Mouse (Mus musculus) testis, postnatal 14 days (tissue): ENCODE results near the gene Atp2b4.
"Not testable (repeated sequence)": the region's sequence is repeated elsewhere in the genome, so short reads cannot be mapped to it uniquely, and the experiment has no call there.

Experiments
- DNase-seq: peaks from one replicate; pipeline ENCODE4 v3.0.0; 2021; ENCODE audit warnings: low spot score

Atp2b4 gene

DNA sequence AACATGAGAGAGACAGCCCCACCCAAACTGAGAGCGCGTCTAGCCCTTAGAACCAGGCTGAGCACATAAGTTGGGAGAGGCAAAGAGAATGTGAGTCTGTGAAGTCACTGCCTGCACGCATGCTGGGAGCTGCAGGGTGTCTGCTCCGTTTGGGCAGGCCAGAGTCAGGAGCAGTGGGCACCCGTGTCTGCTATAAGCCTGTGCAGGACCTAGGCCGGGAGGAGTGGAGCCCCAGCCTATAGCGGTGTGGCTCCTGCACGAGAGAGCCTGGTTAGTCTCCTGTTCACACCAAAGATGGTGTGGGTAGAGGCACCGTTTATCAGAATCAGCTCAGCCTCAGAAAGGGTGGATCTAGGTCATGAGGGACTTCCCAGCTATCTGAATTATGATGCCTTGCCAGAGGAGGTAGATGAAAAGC is 55.8 kb downstream of the Atp2b4 start:
- no peak for DNase-seq

DNA sequence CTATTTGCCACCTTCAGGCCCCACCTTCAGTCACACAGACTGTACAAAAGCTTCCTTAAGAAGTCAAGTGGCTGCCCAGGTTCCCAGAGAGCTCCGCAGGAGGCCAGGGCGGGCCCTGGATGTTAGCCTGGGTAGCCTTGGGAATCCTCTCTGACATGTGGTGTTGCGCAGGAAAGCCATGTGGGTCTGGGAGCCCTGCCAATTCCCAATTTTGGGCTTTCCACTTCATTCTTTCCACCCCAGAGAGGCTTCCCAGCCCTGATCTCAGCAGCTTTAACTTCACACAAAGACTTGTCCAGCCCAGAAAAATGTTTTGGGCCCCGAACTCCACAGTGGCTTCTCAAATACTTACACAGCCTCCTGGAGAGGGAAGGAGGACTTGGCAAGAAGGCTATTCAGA is 56.2 kb downstream of the Atp2b4 start:
- peak; percentile 53 for DNase-seq

DNA sequence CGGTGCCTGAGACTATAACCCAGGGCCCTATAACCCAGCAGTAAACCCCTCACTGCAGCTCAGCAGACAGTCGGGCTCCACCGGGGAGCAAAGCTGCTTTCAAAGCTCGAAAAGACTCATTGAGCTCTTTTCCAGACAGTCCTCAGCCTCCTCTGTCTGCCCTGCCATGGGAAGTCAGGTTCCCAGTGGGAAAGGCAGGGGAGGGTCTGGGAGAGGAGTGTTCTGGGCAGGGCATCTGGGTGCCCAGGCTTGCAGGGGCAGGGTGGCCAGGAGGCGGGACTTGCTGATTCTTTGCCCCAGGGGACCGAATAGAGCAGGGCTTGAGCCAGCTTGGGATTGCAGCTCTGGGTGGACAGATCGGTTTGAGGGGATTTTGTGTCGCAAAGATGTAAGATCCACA is 58.3 kb downstream of the Atp2b4 start:
- DNase-seq: no peak

DNA sequence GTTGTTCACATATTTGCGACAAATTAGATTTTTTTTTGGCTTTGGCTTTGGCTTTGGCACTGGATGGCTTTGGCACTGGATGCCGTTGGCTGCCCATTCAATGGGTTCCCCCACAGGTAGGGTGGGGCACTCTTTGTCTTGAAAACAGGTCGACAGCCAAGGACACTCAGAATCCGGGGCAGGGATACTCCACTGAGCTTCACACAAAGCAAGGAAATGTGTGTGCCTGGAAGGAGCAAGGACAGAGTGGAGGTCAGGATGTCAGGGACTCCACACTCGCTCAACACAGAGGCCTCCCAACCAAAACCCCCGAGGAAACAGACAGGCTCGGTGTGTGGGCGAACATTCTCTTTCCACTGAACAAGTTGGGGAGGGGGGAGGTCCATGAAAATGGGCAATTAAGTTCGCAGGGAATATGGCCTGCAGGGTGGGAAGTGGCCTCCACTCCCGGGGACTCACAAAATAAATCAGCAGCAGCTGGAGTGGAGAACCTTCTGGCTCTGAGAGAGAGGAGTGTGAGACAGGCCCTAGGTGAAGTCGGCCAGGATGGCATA is 58.9 kb downstream of the Atp2b4 start:
- peak; percentile 26 for DNase-seq

DNA sequence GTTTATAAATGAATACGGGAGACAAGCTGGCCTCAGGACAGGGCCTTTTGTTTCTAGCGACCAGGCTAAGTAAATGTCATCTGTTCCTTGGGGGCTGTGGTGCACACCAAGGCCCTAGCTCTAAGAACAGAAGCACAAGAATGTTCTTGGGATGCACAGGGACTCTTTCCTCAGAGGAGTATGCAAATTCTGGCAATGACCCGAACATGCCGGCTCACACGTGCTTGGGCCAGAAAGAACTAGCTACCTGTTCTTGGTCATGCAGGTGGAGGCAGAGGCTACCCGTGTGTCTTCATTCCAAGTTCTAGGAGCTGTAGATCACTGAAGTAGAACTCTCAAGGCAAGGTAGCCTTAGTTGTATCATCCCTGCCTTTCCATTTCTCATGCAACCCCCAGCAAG is 59.7 kb downstream of the Atp2b4 start:
- no peak for DNase-seq

DNA sequence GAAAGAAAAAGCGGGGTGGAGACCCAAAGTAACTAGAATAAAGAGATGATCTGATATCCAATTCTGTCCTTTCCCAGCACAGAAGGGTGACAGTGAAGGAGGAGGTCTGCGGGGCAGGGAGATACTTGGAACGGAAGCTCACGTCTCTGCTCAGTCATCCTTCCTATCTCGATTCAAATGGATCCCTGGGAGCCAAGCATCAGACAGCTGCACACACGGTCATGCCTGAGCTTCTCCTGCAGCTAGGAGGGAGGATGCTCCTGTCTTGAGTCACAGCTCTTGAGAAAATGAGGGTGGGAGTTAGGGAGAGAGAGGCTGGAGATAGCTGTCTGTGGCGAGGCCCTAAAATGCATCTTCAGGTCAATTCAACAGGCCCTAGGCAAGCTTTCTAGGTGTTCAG is 64.2 kb downstream of the Atp2b4 start:
- DNase-seq: no peak

DNA sequence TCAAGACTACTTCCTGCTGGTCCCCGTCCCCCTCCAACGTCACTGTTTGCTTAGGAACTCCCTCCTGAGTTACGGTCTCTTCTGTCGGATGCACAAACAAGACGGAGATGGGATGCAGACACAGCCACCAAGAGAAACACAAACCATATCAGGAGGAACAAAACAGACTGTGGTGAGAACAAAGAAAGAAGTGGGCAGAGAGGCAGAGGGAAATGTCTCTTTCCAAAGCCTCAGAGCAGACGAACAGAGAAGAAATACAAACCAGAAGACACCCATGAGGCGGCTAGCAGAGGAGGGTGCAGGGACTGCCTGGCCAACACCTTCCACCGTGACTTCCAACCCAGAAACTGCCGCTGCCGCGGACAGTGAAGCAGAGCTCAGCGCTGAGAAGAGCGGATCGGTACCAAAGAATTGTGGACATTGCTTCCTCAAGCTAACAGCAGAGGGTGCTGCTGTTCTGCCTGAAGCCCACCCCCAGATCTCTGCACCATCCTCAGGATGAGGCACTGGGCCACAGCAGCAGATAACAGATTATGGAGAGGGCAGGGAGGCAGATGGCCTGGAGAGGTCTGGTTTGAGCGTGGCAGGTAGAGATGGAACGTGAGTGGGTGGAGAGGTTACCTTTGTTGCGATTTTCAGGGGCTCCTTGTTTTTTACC is 64.7 kb downstream of the Atp2b4 start:
- DNase-seq: no peak

DNA sequence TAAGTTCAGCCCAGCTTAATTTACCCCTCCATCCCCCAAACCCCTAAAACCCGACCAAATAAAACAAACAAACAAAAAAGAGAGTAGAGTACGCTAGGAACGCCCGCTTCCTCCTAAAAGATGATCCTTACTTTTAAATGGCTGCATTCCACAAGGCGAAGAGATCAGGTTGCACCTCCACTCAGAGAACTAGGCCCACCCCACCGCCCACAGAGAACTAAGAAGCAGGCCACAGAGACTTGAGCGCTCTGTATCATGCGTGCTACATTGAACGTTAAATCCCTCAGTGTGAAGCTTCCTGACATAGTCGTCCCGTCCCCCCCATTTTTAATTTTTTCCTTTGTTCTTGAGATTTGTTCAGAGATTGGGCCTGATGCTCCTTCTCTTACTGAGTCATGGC is 68.0 kb downstream of the Atp2b4 start:
- DNase-seq: no peak

DNA sequence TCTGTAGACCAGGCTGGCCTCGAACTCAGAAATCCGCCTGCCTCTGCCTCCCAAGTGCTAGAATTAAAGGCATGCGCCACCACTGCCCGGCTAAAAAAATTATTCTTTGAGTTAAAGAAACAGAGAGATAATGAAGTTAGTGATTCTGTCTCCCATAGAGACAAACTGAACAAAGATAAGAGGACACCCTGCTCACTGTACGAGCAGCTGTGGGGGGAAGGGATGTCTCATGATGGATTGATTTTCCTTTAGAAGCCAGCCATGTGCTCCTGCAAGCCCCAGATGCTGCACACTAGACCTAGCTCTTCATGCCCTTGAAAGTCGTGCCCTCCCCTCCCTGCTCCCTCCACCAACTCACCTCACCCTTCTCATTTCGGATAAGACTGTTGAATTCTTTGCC is 72.5 kb downstream of the Atp2b4 start:
- no peak for DNase-seq

DNA sequence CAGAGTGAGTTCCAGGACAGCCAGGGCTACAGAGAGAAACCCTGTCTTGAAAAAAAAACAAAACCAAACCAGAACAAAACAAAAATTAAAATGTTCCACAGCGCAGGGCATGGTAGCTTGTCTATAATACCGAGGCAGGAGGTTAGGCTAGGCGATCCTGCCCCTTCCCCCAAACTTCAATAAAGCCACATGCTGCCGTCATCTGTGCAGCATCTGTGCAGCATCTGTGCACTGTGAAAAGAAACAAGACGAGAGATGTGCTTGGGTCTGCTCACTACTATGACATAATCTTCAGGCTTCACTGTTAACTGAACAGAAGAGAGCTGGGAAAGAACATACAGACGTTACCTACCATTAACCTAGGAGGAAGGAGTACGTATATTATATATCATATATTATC is 80.5 kb downstream of the Atp2b4 start:
- no peak for DNase-seq

DNA sequence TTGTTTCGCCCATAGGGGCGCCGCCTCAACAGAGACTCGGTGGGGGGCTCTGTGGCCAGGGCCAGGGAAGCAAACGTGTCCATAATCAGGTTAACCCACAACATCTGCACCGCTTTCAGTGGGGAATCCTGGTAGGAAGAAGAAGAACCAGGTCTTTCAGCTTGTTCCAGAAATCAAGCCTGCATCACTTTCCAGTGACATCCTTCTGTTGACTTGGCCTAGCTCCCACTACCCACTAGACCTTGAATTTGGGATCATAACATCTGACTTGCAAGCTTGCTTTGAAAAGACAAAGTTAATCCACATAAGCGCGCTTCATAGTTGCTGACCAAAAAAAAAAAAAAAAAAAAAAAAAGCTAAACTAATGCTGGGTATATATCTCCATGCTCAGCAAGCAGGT is 82.1 kb downstream of the Atp2b4 start:
- no peak for DNase-seq

DNA sequence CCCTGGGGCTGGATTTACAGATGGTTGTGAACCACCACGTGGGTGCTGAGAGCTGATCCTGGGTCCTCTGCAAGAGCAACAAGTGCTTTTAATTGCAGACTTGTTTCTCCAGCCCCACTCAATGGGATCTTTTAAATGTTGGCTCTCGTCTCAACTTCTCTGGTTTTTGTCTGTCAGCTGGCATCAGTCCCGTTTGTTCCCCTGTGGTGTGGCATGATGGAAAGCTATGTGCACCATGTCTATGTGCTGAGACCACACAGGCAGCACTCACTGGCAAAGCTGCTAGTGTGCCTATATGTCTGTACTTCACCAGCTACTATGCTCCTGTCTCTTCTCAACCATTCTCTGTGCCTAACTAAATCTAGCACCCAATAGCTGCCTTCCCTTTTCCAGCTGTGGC is 82.5 kb downstream of the Atp2b4 start:
- no peak for DNase-seq

DNA sequence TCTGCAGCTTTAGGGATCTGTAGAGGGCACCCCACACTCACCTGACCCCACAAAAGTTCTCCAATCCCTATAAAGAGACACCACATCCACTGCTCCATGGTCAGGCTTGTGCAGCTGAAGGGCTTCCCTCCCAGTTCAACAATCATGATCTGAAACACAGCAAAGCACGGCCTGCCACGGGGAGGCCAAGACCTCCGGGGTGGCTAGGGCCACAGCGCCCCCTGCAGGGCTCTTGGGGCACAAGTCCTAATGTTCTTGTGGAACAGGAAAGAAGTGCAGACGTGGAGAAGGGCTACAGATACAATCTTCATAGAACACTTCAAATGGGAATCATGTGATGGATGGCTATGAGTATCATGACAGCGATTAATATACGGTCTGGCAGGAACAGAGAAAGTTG is 84.4 kb downstream of the Atp2b4 start:
- DNase-seq: peak; percentile 31

DNA sequence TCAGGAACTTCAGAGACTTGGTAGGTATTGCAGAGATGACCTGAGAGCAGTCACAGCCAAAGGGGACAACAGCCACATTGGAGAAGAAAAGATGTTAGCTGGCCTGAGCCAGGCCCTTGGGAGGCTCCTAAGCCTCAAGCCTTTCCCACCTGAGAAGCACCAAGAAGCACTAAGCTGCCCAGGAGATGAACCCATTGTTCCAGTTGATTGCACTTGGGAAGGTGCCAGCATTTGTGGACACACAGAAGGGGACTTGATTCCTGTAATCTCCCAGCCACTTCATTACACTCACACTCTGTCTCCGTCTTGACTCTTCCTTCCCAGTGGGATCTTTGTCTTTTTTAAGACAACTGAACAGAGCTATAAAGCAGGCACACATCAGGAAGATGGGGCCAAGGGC is 85.7 kb downstream of the Atp2b4 start:
- DNase-seq: no peak

DNA sequence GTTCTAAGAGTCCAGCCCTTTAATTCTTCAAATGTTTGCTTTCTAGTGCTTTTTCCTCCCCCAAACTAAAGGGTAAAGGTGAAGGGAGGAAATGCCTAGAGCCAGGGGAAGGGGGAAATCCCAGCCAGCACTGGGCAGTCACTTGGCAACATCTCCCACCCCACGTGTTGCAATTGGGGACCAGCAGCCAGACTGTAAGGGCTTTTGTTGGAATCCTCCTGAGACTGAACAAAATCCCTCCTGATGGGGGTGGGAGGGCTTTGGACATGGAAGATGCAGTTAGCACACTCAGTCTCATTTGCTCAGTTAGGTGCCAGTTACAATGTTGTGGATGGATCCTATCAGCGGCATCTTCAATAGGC is 87.9 kb downstream of the Atp2b4 start:
- no peak for DNase-seq

DNA sequence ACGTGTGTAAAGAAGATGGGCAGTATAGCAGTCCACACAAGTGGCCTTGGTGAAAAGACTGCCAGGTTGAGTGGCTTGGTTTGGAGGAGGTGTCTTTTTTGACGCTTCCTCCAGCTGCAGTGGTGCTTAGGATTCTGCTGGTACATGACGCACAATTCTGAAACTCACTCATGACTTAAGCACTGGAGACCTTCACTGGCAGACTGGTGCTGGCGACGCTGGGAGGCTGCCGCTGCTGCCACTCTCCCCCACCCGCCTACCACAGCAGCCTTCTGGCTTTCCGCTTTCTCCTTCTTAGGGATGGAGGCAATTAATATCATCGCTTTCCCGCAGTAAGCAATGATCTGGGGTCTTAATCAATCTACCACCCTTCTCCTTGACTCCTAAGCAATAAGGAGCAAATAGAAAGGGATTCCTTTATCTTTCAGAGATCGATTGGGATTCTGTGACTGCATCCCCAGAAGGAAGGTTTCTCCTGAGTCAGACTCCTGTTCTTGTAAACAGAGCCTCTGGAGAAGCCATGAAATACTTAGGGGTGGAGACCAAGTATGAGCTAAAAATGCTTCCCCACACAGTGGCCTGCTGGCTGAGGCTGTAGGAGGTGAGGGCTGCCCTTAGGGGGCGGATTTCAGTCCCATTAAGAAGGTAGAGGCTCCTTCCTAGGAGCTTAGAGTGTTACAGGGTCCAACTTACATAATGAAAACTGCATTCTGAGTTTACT is 88.4 kb downstream of the Atp2b4 start:
- no peak for DNase-seq

DNA sequence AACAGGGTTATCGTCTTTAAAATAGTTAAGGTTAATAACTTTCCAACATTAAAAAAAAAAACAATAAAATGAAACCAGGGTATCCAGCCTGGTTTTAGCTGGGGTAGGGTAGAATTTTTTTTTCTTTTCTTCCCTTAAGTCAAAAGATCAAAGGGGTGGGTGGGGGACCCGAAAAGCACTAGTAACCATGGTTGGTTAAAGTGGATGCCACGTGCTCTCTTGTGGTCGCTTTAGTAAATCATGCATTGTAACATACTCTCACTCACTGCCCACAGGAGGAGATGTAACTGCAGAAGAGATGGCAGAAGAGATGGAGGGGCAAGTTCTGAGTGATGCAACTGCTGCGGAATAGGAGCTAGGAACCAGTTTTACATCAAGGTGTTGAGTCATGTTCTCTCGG is 89.5 kb downstream of the Atp2b4 start:
- DNase-seq: no peak

DNA sequence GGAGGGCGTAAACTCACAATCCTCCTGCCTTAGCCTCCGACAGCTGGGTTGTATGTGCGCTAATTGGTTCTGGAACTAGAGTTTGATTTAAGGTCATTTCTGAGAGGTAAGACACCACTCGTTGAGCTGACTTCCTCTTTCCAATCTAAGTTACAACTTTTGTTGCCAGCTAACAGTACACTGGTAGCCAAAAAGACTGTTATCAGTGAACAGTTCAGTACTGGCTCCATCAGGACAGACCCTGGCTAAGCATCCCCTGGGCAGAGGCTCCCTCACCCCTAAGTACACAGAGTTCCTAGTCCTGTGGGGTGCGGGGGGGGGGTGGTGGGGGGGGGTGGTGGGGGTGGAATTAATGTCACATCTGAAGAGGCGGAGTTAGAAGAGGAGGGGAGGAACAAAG is 89.9 kb downstream of the Atp2b4 start:
- DNase-seq: peak; percentile 49

DNA sequence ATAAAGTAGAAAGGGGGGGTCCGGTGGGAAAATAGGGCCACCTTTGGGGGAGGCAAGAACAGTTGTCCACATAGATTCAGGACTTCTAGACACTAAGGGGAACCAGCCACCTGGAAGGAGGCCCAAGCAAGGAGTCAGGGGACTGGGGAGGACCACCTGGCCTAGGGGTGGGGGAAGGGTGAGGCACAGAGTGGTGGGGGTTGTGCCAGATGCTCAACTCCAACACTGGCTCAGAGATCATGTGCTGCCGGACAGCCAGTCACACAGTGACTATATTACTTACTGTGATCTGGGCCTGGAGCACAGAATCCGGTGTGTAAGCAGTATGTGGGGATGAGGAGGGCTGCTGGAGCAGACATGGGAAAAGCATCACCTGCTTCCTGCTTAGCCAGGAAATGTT is 91.5 kb downstream of the Atp2b4 start:
- no peak for DNase-seq

DNA sequence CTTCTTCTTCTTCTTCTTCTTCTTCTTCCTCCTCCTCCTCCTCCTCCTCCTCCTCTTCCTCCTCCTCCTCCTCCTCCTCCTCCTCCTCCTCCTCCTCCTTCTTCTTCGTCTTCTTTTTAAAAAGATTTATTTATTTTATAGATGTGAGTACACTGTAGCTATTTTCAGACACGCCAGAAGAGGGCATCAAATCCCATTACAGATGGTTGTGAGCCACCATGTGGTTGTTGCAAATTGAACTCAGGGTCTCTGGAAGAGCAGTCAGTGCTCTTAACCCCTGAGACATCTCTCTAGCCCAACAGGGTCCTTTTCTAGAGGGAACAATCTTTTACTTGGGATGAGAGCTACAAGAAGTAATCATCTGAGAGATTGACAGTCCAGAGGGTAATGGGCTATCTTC is 99.0 kb downstream of the Atp2b4 start:
- DNase-seq: not testable (repeated sequence)

DNA sequence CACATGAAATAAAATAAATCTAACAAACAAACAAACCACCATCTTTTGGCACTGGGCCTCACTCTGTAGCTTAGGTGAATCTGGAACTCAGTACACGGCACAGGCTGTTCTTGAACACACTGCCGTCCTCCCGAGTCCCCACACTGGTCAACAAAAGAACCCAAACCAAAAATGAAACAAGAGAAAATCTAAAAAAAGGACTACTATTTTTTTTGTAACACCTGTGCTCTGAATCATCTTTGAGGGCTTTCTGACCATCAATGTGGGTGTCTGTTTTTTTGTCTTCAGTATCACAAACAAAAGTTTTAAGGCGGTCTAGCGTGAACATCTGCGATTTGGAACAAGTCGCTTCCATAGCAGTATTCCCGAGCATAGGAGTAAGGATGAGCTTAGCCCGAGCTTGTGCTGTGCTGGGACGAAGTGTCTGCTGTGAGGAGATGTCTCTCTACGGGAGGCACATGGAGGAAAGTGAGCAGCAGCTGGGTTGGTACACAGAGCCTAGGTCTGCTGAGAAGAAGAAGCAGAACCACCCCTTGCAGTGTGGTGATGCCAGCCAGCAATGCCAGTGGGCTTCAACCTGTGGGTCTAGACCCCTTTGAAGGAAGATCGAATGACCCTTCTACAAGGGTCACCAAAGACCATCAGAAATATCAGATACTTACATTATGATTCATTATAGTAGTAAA is 102.8 kb downstream of the Atp2b4 start:
- DNase-seq: no peak

DNA sequence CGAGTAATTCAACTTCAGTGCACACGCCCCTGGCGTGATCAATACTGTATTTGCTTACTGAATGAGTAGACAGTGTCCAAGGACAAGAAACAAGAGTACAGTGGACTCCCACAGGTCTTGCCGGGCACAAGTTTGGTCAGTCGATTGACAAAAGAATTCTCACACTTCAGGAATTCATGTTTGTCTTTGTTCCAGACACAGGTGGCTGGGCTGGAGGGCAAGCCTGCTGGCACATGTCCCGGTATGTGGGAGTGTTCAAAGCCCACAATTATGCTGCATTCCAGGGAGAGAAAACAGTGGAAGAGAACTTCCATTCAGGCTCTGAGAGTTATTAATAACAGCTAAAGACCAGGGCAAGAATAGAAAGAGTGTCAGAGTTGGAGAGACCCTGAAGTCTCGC is 104.9 kb downstream of the Atp2b4 start:
- DNase-seq: peak; percentile 69

DNA sequence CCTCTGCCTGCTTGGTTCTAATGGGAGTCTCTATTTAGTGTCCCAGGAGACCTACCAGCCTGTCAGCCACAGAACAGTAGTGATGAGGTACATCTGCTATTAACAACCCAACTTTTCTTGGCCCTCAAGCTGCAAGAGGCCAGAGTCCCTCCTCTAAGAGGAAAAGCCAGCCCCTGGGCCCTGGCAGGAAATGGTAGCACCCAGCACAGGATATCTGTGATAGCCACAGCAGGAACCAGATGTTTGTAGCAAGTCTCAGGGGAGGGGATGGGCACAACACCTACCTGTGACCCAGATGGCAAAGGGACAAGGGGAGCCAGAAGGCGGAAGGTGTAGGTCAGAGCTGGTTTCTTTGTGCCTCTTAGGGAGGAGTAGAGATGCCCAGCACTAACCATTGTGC is 106.0 kb downstream of the Atp2b4 start:
- no peak for DNase-seq
